Mouse (Mus musculus) myocyte (in vitro differentiated cells): ENCODE data around the gene Exoc7.

Source experiments
- CEBPB ChIP-seq: IDR thresholded peaks from 2 replicates; pipeline ENCODE4 v1.6.1; 2011; ENCODE audit warnings: mild to moderate bottlenecking, moderate library complexity; ENCODE audit not compliant: poor library complexity, insufficient read depth, severe bottlenecking
- MAX ChIP-seq: IDR thresholded peaks from one replicate; pipeline ENCODE4 v1.6.1; 2011; ENCODE audit warnings: low read depth, mild to moderate bottlenecking, control low read depth
- MYOG ChIP-seq, 3 experiments: IDR thresholded peaks; one replicate each; pipeline ENCODE4 v1.6.1; 2011; ENCODE audit warnings: control low read depth in 2 of 3, low read depth in 2 of 3, mild to moderate bottlenecking in 2 of 3; ENCODE audit not compliant: insufficient read length in 2 of 3, control insufficient read depth in 1 of 3, insufficient read depth in 1 of 3
- POLR2A ChIP-seq: IDR thresholded peaks from one replicate; pipeline ENCODE4 v1.6.1; 2011; ENCODE audit warnings: low read depth, mild to moderate bottlenecking, control low read depth, moderate library complexity; ENCODE audit not compliant: insufficient read length
- POLR2AphosphoS2 ChIP-seq: IDR thresholded peaks from one replicate; pipeline ENCODE4 v1.6.1; 2011; ENCODE audit warnings: low read depth, control low read depth; ENCODE audit not compliant: insufficient read length
- SRF ChIP-seq: IDR thresholded peaks from one replicate; pipeline ENCODE4 v1.6.1; 2011; ENCODE audit warnings: low read depth; ENCODE audit not compliant: control insufficient read depth, insufficient read length
- USF1 ChIP-seq: IDR thresholded peaks from one replicate; pipeline ENCODE4 v1.6.1; 2011; ENCODE audit warnings: low read depth, mild to moderate bottlenecking, control low read depth, moderate library complexity

DNA sequence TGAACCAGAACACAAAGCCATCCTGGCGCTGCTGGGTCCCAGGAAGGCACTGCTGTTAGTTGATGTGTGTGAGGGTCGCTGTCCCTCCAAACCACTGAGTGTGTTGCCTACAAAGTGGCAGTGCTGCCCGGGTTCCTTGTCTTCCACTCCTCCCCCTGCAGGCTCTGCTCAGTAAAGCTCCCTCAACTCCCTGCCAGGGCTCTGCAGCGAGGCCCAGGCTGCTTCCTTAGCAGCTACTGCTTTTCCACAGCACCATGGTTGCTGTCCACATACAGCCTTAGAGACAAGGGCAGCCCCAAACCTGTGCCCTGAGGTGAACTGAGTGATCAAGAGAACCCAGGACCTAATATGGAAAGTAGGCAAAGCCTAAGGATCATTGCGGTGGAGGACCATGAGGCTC lies 19.7 kb downstream of the Exoc7 start:
- no peak for TF ChIP-seq MAX
- no peak for TF ChIP-seq USF1
- TF ChIP-seq SRF: no peak
- TF ChIP-seq POLR2AphosphoS2: no peak
- TF ChIP-seq CEBPB: no peak
- no peak for TF ChIP-seq POLR2A
- no peak for TF ChIP-seq MYOG (IDR thresholded peaks at IDR 0.05; ENCODE audit: control insufficient read depth in 1 of 3, insufficient read depth in 1 of 3, insufficient read length in 2 of 3, low read depth in 2 of 3)
